Mouse (Mus musculus) embryo, embryonic 9.5 days (tissue): Measurements from ENCODE around the gene Tgfa.
A peak's percentile ranks its signal among the peaks of the same experiment; 100 is the strongest.

Source experiments
- DNase-seq: peaks from one replicate; pipeline ENCODE4 v3.0.0-alpha.2; 2017; ENCODE audit errors: extremely low spot score

Gene Tgfa

DNA sequence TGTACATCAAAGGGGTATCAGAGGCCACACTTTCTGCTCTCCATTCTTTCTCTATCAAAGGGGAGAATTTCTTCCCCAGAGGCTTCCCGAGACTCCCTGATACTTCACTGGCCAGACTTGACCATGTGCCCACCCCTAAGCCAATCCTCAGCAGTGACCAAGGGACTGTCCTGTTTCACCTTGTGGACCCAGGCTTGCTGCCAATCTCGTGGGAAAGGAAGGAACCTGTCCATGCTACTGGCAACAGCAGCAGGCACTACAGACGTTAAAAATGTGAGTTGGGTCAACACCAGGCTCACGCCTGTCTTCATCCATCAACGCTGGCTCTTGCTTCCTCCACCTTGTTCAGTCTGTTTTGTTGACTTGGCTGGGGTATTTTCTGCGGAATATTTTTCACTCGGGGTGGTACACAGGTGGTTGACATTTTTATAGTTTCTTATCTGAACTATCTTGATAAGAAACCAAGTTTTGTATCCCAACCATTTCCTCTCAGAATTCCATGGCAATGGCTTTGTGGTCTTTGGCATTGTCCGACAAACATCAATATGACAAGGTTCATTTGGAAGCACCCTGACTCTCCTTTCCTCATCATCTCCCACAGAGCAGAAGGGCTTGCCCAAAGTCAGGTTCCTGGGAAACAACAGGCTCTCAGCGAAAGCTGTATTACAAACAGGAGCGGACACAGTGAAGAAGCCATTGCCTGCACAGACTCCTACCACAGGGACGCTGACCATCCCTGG, 6.1 kb upstream of the Tgfa start:
- no peak for DNase-seq

DNA sequence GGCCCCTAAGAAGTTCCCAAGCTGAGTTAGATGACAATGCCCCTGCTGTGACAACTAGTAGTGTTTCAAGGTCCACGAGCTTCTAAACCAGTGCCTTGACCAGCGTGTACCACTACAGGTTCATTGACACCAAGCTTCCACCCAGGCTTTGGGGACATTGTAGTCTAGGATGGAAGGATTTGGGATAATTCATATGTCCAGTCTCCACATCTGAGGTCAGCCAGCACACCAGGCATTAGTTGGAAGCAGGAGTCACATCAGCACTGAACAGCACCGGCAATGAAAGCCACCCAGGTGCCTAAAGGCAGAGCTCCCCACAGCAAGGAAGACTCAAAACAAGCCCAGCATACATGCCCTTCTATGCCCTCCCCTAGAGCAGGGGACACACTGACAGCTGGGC, 4.4 kb upstream of the Tgfa start:
- no peak for DNase-seq

DNA sequence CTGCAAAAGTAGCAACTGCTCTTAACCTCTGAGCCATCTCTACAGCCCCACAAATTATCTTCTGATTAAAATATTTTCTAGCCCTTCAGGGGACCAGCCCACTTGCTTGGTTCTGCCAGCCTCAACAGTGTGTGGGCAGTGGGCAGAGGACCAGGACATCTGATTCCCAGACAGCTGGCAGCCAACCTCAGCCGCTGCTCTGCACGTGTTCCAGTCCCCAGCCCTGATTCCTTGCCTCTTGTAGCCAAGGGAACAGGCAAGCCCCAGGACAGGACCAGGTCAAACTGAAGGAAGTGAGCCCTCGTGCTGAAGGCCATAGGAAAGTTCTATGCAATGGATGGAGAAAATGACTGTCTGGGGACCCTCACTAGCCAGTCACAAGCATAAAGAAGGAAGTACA, 2.0 kb upstream of the Tgfa start:
- no peak for DNase-seq

DNA sequence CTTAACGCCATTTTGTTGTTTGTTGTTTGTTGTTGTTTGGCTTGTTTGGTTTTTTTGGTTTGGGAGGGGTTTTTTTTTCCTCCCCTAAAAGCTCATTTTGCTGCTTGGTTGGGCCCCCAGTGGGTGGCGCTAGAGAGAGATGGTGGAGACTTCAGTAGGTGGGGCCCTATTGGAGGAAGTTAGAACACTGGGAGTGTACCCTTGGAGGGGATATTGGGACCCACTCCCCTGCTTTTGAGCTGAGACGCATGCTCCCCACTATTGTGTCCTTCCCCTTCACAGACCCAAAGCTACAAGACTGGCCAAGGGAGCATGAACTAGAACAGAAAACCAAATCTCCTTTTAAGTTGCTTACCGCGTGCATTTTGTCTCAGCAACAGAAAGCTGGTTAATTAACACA, 1.1 kb upstream of the Tgfa start:
- peak; percentile 33 for DNase-seq

DNA sequence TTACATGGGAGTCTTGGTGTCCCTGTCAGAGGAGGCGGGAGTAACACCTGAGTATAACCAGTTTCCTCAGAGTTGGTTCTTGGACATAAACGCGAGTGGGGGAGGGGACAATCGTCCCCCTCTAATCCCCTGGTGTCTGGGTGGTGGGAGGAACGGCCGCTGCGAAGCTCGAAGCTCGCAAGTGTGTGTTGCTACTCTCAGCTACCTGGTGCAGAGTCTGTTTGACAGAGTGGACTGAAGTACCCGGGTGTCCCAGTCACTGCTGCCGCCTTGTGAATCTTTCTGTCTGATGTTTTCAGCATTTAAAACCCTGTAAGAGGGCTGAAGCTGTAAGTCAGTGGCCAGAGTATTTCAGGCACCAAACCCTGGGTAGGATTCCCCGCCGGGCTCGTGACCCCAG, 1.0 kb downstream of the Tgfa start:
- no peak for DNase-seq

DNA sequence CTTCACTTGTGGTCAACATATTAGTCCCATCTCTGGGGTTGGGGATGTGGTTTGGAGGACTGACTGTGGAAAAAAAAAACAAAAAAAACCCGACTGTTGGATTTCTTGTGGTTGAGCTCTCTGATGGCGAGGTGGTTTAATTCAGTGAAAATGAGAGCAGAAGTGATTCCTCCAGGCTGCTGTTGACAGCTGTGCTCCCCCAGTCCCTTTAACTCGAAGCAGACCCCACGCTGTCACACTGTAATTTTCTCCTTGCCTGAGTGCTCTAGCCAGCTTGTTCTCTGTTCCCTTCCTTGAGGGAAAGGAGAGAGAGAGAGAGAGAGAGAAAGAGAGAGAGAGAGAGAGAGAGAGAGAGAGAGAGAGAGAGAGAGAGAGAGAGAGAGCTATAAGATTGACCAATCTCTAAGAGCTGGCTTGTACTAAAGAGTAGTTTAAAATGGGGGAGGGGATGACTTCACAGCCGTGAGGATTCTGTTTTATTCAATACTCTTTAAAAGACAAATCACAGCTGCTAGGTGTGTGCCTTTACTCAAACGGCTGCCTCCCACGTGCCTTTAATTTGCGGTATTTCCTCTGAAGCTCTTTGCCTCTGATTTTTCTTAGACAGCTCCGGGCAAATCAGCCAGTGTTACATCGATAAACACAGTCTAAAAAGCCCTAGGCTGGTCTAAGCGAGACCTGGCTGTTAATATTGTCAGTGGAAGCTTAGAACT, 2.3 kb downstream of the Tgfa start:
- DNase-seq = no peak

DNA sequence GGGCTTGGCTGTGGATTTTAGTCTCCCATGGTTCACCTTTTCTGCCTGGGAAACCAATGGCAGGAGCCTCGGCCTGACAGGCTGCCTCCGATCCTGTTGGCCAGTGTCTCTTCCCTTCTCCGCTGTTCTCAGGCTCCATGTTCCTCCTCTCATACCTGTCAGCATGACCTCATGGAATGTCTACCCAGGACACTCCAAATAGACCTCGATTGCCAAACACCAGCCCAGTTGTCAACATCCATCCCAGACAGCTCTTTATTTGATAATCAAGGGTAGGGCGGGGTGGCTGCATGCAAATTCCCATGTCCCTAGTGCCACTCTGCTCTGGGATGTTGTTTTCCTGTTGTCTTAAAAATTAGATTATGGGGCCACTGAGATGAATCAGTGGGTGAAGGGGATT, 5.9 kb downstream of the Tgfa start:
- DNase-seq = no peak

DNA sequence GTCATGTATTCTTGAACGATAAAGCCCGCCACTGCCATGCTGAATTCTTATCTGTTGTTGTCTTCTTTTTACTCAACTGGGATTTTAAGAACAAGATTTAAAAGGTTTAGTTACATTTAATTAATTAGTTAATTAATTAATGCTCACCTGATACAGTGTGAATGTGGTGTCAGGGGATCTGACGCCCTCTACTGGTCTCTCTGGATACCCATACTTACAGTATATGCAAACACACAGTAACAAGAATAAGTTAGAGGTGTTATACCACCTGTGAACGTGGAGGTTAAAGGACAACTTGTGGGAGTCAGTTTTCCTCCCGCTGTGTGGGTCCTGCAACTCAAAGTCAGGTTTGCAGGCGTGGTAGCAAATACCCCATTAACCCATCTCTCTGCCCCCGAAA, 8.1 kb downstream of the Tgfa start:
- DNase-seq = no peak

DNA sequence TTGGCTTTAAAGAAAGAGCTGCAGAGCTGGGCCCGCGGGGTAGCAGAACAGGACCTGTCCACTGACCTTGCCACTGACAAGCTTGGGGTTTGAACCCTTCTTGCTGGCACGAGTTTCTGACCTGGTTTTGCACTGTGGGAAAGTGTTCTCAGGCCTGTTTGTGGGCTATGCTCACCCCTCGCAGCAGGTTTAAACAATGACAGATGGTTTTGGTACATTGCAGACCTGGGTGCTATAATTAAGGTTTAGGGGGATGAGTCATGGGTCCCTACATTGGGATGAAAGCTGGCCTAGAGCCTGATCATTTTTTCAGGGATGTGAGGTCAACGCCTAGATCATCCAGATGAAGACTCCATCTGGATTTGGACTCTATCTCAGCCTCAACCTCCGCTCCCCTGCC, 11.0 kb downstream of the Tgfa start:
- DNase-seq = no peak

DNA sequence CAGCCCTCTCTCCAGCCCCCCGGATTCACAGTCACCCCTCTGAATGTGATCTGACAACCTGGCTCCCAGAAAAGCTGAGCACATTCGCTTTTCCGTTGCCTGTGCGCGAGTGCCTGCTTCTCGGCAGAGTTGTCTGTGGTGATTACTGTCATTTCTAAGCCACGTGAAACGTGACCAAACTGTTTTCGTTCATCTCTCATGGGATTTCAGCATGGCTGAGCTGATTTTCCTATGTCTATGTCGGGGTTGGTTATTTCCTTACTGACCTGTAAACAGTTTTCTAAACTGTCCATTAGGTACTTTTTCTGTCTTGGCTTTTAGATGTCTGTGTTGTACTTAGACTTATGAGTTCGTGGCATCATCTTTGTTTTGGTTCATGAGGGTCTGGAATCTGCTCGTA, 12.0 kb downstream of the Tgfa start:
- DNase-seq = no peak

DNA sequence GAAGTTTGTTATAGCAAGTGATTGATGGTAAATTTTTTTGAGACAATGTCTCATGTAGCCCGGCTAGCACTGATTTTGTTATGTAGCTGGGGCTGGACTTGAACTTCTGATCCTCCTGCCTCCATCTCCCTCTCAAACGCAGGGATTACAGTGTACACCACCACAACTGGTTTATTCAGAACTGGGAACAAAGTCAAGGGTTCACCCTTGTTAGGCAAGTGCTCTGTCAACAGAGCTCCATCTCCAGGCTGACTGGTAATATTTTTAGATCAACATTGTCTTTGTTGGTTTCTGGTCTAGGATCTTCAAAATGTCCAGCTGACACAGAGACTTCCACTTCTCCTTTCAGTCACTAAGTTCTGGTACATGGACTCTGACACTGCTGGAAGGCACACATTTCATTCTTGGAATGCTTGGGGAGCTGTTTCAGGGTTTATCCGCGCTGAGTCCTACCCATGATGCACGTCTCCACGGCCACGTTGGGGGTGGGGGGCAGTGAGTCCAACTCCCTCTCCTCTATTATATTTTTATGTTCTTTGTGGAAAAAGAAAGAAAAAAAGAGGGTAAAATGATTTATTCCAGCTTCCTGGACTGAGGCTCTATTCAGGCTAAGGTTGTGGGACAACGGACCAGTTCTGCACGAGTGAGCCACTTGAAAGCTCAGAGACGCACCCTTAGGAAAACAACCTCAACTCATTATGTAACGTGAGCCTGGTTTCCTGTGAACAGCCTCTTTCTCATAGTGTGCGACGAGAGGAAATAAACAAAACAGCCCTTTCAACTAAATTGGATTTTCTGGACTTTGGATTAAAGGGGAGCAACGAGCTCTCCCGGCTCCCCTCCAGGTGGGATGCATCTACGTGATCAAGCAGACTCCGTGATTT, 14.4 kb downstream of the Tgfa start:
- no peak for DNase-seq

DNA sequence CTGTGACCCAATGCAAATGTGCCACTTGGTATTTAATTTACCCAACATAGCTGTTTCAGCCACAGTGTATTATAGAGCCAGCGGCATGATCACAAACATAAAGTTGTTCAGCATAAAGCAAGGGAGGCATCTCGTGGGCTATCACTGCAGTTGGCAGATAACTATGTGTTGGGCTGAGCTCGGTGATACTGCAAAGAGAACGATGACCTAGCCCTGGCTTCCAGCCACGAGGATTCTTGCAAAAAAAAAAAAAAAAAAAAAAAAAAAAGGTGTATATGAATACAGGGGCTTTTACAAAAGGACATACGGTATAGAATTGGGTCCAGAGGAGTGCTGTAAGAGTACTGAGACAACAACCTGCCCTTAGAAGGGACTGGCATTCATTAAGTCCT, 15.0 kb downstream of the Tgfa start:
- no peak for DNase-seq

DNA sequence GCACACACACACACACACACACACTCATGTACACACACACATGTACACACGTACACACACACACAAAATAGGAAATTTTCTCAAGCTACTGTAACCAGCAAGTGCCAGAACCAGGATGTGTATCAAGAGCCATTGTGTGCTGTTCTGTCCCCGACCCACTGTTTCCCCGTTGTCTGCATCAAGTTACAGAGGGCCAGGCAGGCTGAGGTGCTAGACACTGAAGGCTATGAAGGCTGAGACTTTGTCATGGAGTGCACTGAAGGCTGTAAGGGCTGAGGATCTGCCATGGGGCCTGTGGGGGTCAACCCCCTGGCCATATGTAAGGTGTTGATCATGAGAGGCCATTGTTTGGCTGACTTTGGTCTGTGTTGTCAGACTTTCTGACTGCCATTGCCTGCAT, 15.6 kb downstream of the Tgfa start:
- no peak for DNase-seq

DNA sequence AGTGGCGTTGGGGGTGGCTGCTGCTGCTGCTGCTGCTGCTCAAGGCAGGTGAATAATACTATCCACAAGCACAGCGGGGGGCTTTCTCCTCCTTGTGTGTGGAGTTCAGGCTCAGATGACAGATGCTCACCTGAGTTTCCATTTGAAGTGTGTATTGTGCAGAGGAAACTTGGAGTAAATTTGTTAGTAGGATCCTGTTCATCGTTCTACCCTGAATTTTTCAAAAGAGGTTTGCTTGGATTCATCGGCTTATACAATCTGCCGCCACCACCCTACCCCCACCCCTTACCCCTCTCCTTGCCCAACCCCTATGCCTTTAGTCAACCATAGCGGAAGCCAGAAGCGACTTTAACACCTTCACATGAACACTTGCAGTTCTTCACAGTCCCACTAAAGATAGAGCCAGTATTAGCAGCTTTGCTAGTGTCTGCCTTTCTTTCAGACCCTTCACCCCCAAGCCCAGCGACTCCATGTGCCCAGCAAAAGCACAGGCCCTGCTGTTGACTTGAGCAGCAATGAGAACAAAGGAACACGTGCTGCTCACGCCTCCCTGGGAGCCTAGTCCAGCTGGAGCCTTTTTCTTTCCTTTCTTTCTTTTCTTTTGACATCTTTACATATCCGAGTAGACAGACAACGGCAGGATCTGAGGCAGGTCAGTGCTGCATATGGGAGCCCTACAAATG, 16.2 kb downstream of the Tgfa start:
- no peak for DNase-seq

DNA sequence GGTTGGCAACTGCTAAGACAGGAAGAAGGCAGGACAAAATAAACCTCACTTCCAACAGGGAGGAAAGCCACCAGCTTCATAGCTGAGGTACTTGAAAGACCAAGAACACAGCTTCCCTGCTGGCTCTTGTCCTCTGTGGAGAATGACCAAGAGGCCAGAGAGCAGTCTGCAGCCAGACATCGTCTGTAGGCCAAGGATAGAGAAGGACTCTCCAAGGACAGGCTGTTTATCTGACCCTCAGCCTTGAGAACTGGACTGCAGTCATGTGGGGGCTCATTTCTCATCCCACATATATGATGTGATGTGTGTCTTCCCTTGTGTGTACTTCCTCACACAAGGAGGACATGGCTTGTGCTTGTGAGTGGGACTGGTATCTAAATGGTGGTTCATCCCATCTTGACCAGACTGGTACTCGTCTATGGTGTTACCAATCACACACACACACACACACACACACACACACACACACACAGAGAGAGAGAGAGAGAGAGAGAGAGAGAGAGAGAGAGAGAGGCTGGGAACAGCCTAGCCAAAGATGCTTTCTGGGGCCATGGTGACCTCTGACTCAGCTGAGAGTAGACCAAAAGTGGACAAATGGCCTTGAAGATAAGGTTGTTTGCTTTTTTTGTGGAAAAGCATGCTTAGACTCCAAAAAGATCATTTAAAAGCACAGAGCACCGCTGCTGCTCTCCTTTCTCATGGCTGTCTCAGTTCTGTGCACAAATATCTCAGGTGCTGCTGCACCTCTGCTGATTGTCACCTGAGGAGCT, 18.0 kb downstream of the Tgfa start:
- DNase-seq = no peak

DNA sequence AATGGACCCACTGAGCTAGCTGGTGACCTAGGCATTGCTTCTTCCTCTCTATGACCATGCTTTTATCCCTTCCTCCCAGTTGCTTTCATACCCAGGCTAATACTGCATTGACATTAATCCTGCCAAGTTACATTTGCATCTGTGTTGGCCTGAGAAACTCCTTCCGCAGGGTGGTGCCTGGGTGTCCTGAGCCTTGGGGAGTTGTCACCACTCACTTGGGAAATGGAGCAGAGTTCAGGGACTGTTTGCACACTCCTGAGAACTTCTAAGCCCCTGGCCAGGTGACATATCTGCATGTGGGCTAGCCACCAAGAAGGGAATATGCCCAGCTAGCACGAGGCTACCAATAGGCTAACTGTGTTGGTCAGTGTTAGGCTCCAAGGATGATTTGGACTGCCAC, 23.0 kb downstream of the Tgfa start:
- DNase-seq = no peak

DNA sequence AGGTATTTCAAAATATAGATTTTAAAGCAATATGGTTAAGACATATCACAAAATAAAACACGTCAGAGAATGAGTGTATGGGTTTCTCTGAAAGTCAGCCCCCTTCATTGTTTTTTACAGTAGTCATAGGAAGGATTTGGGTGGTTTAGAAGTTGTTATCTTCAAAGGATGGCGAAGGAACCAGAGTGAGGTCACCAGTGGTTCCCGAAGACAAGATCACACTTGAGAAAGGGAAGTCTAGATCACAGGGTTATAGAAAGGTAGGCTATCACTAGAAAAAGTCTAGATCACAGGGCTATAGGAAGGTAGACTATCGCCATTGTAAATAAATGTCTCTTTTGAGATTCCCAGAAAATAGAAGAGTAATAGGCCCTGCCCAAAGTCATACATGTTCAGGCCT, 23.7 kb downstream of the Tgfa start:
- no peak for DNase-seq

DNA sequence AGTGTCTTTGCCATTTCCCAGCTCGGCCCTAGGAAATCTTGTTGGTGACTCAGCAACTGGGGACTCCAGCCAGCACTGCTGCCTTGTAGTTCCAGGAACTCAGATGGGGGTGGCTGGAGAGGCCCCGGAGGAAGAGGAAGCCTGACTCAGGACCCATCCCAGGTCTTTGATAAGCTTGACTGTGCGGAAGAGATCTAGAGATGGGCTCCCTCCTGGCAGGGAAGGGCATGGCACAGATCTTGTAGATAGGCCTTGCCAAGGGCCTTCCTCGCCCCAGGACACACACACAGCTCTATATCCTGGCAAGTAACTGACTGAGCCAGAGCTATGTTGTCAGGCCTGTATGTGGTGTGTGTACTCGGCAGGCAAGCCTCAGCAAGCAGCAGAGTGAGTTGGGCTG, 24.5 kb downstream of the Tgfa start:
- DNase-seq = no peak

DNA sequence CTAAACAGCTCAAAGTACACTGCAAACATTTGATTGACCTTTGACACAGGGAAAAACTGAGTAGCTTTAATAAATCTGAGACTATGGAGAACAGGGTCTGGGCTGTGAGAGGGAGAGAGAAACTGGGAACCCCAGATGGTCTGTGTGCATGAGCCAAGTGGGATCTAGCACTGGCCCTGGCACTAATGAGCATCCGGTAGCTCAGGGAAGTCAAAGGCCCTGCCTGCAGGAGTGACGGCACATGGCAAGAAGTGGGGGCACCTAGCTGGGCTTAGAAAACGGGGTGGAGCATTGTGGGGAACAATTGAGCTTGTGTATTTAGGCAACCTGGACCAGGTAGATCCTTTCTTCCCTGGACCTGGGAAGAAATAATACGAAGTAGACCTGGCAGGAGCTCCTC, 25.1 kb downstream of the Tgfa start:
- no peak for DNase-seq

DNA sequence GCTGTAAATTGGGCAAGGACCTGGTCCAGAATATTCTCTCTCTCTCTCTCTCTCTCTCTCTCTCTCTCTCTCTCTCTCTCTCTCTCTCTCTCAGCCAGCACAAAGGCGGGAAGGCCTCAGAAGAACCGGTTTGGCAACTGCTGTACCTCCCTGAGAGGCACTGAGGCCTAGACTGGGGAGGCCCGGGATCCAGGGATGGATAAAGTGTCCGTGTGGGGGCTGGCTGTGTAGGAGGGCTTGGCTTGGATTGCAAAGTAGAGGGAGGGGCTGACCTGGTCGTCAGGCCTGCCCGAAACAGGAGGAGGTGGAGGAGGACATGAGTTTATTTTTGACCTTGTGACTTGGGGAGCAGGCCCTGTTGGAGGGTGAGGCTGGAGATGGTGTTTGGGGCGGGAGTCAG, 27.4 kb downstream of the Tgfa start:
- DNase-seq = no peak

DNA sequence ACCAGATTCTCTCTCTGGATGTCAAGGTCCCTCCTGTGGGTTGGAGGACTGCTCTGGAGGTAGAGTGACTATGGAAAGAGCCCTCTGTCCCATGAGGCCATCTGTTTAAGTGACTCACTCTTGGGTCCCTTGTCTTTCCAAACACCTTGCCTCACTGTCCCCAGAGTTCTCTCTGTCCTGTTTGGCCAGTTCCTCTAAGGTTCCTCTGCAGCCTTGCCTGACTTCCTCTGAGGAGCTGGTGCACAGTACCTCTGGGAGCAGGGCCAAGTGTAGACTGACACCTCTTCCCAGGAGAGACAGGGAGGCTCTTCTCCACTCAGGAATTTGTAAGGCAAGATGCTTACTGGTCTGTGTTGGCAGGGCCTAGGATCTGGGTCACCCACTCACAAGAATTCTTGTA, 30.6 kb downstream of the Tgfa start:
- DNase-seq = no peak
